Mouse (Mus musculus): ENCODE results near the gene Syt5. TPM values are rescaled to one million over a fixed set of nuclear protein-coding genes. Genes with fewer than 3 reads are reported as not detected.
"Not testable (repeated sequence)": the region's sequence is repeated elsewhere in the genome, so short reads cannot be mapped to it uniquely, and the experiment has no call there.

Gene Syt5
- polyA plus RNA-seq, 1 experiment from 2014 or later = 34.6 TPM

DNA sequence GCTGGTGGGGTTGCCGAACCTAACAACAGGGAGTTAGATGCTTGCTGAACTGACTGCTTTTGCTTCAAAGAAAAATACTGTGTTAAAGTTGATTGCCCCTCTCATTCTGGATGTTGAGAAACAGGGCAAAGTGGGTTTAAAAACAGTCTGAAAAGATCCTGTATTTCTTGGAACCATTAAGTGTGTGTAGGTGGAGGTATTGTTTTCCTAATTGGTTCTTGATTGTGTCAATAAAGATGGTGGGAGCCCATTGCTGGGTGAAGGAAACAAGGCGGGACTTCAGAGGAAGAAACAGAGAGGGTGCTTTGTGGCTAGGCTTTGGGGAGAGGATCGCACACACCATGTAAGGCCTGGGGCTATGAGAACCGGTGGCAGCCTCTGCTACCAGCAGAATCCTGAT is 10.2 kb downstream of the Syt5 start:
- no peaks in the 10 kb centered on the region for H3K9me3 ChIP-seq
- whole genome bisulfite sequencing = 53% methylated on average over 4 of the region's 4 CpGs
- no peak overlapping the region for H3K27ac ChIP-seq
- no peak for ATAC-seq (ENCODE audit: low FRiP score)
- H3K4me2 ChIP-seq = no peak overlapping the region
- H3K9ac ChIP-seq = no peak overlapping the region
- no peaks in the 10 kb centered on the region for H3K36me3 ChIP-seq (replicated peaks)
- H3K4me3 ChIP-seq (replicated peaks) = no peak overlapping the region
- no peaks in the 10 kb centered on the region; the same call in 1 of the 2 replicates for H3K27me3 ChIP-seq
- peaks cover 4% of the 10 kb centered on the region for H3K4me1 ChIP-seq

DNA sequence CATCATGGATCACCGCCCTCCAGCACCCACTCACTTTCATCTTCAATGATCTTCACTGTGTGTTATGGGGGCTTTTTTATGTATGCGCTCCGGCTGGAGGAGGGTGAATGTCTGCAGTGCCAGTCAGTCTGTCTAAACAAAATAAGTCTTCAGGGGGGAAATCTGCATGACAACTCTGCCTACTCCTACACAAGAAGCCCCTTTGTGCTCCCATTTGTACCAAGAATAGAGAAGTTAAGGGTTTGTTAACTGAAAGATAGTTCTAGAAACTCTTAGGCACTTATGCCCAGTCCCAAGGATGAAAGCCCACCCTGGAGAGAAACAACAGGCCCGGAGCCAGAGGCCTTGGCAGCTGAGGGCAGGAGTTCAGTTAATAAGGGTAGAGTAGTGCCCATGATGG is 11.0 kb downstream of the Syt5 start:
- Histone ChIP-seq H3K27ac (no peak overlapping the region), H3K9ac (no peak overlapping the region), H3K4me2 (no peak overlapping the region), H3K9me3 (no peaks in the 10 kb centered on the region), H3K27me3 (peaks cover 6% of the 10 kb centered on the region), H3K36me3 (replicated peaks) (no peaks in the 10 kb centered on the region), H3K4me3 (replicated peaks) (no peak overlapping the region), H3K4me1 (peaks cover 11% of the 10 kb centered on the region)
- 83% methylated on average over 4 of the region's 4 CpGs for WGBS
- ATAC-seq (ENCODE audit: low FRiP score) = no peak

DNA sequence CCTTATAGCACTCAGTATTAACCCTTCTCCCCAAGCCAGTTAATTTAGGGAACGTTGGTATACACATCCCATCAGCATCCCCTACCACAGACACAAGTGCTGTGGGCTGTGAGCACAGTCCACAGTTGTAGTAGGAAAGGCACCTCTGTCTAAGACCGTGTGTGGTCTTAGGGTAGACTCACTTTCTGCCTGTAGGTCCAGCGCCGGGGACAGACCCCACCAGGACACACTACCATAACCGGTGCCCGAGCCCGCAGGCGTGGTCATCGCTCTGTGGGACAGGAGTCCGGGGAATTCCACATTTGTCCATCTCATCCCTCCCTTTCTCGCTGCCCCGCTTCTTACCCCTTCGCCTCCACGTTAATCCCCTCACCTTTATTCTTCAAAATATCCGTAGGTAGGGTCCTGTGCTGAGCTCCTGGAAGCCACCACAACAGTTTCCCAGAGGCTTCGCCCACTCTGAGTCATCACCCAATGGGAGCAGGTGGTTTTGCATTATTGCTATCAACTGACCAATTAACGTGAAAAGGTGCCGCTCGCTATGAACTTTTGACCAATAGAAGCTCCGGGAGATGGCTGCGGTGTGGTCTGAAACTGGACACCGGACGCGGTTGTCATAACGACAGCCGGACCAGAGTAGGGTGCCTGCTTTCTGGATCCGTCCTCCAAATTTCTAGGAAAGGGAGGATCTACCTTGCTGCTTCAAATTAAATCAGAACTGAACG is 15.2 kb downstream of the Syt5 start, which contains the start of gene Dnaaf3:
TSS of gene Dnaaf3 (minus strand) at position 449 of the 725 bp plus-strand sequence.
- whole genome bisulfite sequencing = 3% methylated on average over 28 of the region's 28 CpGs
- ATAC-seq (ENCODE audit: low FRiP score) = peak; percentile 89
- no peak within 1 kb of the TSS for H3K27ac ChIP-seq

DNA sequence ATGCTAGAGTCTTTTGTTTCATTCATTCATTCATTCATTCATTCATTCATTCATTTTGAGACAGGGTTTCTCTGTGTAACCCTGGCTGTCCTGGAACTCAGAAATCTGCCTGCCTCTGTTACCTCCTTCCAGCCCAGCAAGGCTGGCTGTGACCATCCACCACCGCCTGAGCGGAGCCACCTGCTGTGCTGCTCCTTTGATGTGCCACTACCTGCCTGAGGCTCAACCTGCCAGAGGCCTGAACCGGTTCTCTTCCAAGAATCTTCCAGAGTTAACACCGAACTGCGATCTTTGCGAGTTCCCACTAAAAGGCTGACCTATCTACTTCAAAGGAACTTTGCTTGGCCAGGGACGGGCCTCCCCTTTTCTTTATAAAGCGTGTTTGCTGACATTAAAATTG is 17.2 kb downstream of the Syt5 start:
- WGBS = 48% methylated on average over 7 of the region's 8 CpGs
- H3K4me2 ChIP-seq; ATAC-seq (ENCODE audit: low FRiP score); H3K9me3 ChIP-seq; H3K4me3 ChIP-seq (replicated peaks); H3K9ac ChIP-seq; H3K36me3 ChIP-seq (replicated peaks); H3K27ac ChIP-seq: not testable (repeated sequence)
- peaks cover 24% of the 10 kb centered on the region for H3K4me1 ChIP-seq
- H3K27me3 ChIP-seq = peaks cover 18% of the 10 kb centered on the region

More for the DNA sequence above, 15.2 kb downstream of the Syt5 start, which contains the start of gene Dnaaf3:
- Histone ChIP-seq H3K4me2 (peak within 1 kb of the TSS; percentile 64), H3K9me3 (no peaks in the 10 kb centered on the region), H3K36me3 (replicated peaks) (no peaks in the 10 kb centered on the region), H3K4me1 (peaks cover 11% of the 10 kb centered on the region), H3K4me3 (replicated peaks) (peak within 1 kb of the TSS; percentile 39), H3K9ac (peak within 1 kb of the TSS; percentile 51), H3K27me3 (peaks cover 15% of the 10 kb centered on the region; the same call in 1 of the 2 replicates)

GRCm38 (mm10) chr7:4527302-4527689 is 20.0 kb downstream of the Syt5 start:
- peaks cover 21% of the 10 kb centered on the region for H3K4me1 ChIP-seq
- no peak for ATAC-seq (ENCODE audit: low FRiP score)
- no peaks in the 10 kb centered on the region for H3K36me3 ChIP-seq (replicated peaks)
- peak overlapping the region; percentile 44 for H3K4me2 ChIP-seq
- H3K27me3 ChIP-seq = peaks cover 18% of the 10 kb centered on the region
- no peak overlapping the region; the same call in 1 of the 2 replicates for H3K4me3 ChIP-seq (replicated peaks)
- H3K9ac ChIP-seq = no peak overlapping the region; the same call in 1 of the 2 replicates
- 46% methylated on average over 18 of the region's 18 CpGs for WGBS
- H3K27ac ChIP-seq = no peak overlapping the region
- no peaks in the 10 kb centered on the region for H3K9me3 ChIP-seq

DNA sequence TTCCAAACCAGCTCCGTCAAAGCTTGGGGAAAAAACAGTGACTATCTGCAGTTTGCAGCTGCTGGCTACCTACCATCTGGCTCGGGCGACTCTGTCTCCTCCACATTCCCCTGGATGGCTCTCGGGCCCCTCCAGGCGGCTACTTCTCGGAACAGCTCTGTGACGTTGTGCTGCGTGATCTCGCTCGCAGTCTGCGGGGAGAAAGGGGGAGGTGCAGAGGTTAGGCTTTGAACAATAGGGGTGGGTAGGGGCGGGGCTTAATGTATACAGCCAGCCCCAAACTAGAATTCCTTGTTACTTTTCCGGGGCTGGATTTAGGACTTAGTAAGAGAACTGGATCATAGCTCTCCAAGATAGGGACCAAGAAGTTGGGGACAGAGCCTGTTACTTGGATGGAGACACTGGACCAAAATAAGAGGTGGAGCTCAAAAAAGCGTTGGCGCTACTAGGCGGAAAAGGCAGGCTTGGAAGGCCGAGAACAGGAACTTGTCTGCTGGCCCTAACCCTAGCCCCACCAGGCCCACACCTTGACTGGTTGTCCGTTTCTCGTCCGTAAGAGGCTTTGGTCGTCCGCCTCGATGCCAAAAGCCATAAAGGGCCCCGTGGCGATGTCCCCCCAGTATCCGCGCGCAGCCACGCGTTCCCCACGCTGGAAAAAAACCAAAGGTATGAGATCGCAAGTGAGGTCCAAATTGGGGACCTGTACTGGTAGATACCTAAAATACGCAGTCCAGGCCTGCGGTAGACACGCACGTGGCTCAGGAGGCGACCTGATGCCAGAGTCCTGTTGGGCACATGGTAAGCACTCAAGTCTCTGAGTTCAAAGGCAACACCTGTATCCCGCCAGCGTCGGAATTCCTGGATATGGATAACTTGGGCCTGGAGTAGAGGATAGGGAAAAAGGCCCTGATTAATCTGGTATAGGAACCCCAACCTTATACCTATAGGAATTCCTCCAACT is 20.7 kb downstream of the Syt5 start:
- Histone ChIP-seq H3K9me3 (no peaks in the 10 kb centered on the region), H3K9ac (0 out of 2 replicates have a peak overlapping the region, but pooled peaks have one; percentile 22), H3K4me2 (peak overlapping the region; percentile 44), H3K4me3 (replicated peaks) (peak overlapping the region; percentile 32), H3K36me3 (replicated peaks) (no peaks in the 10 kb centered on the region), H3K27ac (peak overlapping the region; percentile 19; the same call in 1 of the 2 replicates), H3K4me1 (peaks cover 14% of the 10 kb centered on the region), H3K27me3 (peaks cover 20% of the 10 kb centered on the region)
- ATAC-seq (ENCODE audit: low FRiP score) = peak; percentile 91
- 25% methylated on average over 40 of the region's 40 CpGs for WGBS

GRCm38 (mm10) chr7:4524212-4524922 is 23.0 kb downstream of the Syt5 start, which contains the start of gene Tnni3:
Gene Tnni3, minus strand, starts transcription at chr7:4524229.
- WGBS = 66% methylated on average over 15 of the region's 15 CpGs
- H3K9ac ChIP-seq; H3K4me3 ChIP-seq (replicated peaks); H3K4me2 ChIP-seq; H3K36me3 ChIP-seq (replicated peaks); H3K9me3 ChIP-seq; H3K27ac ChIP-seq; ATAC-seq (ENCODE audit: low FRiP score): not testable (repeated sequence)
- peaks cover 21% of the 10 kb centered on the region for H3K4me1 ChIP-seq
- H3K27me3 ChIP-seq = peaks cover 34% of the 10 kb centered on the region

GRCm38 (mm10) chr7:4523205-4524130 is 23.9 kb downstream of the Syt5 start:
- no peak overlapping the region for H3K4me2 ChIP-seq
- 90% methylated on average over 33 of the region's 33 CpGs for WGBS
- no peak for ATAC-seq (ENCODE audit: low FRiP score)
- peaks cover 34% of the 10 kb centered on the region for H3K27me3 ChIP-seq
- H3K4me1 ChIP-seq = peaks cover 21% of the 10 kb centered on the region
- H3K9ac ChIP-seq = no peak overlapping the region
- no peak overlapping the region for H3K4me3 ChIP-seq (replicated peaks)
- H3K9me3 ChIP-seq = no peaks in the 10 kb centered on the region
- no peaks in the 10 kb centered on the region for H3K36me3 ChIP-seq (replicated peaks)
- H3K27ac ChIP-seq = no peak overlapping the region

DNA sequence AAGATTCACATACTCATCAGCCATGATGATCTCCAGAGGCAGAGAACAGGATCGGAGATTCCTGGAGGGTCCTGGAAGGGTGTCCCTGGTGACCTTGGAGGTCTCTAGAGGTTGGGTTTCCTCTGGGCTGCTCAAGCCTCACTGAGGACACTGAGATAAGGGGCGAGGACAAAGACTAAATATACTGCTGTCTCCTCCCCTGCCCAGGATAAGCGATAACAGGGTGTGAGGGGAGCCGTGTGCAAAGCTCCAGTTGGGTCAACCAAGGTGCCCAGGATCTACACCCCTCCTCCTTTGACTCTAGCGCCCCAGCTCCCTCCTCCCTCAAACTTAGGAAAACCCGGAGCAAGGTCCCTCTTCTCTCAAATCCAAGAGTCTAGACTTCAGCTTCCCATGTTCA is 25.0 kb downstream of the Syt5 start:
- no peak overlapping the region for H3K27ac ChIP-seq
- H3K36me3 ChIP-seq (replicated peaks) = no peaks in the 10 kb centered on the region
- WGBS = 79% methylated on average over 6 of the region's 6 CpGs
- H3K4me2 ChIP-seq = no peak overlapping the region
- no peak overlapping the region for H3K4me3 ChIP-seq (replicated peaks)
- no peak overlapping the region for H3K9ac ChIP-seq
- peaks cover 21% of the 10 kb centered on the region for H3K4me1 ChIP-seq
- no peaks in the 10 kb centered on the region for H3K9me3 ChIP-seq
- H3K27me3 ChIP-seq = peaks cover 26% of the 10 kb centered on the region
- no peak for ATAC-seq (ENCODE audit: low FRiP score)

DNA sequence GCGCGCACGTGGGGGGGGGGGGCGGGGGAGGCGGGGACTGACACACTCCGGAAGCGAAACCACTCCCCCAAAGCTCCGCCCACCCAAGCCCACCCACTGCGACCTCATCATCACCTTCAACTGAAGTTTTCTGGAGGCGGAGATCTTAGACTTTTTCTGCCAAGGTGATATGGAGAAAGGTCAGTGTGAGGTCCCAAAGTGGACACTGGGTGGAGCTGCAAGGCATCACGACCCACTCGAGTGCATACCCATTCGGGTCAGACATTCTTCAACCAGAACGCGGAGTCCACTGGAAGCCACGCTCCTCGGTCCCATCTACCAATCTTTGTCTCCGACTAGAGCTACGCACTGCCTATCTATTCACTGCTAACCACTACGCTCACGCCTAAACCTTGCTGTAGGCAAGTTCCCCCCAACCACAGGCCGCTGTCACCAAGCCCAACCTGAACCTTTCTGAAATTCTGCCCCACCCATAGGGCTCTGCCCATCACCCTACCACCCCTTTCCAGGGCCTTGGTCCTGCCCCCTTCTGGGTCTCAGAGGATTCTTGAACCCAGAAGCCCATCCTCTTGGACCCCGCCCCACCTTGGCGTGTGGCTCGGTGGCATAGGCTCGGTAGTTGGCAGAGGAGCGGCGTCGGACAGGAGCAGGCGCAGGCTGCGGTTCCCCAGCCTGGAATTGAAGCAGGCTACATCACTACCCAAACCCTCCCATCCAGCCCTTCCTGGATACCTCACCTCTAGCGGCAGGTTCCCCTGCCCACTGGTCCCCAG is 25.9 kb downstream of the Syt5 start:
- Histone ChIP-seq H3K27me3 (peaks cover 22% of the 10 kb centered on the region), H3K4me3 (replicated peaks) (peak overlapping the region; percentile 20), H3K4me2 (peak overlapping the region; percentile 50), H3K27ac (no peak overlapping the region), H3K9me3 (no peaks in the 10 kb centered on the region), H3K9ac (no peak overlapping the region), H3K4me1 (peaks cover 20% of the 10 kb centered on the region), H3K36me3 (replicated peaks) (no peaks in the 10 kb centered on the region)
- 33% methylated on average over 31 of the region's 32 CpGs for whole genome bisulfite sequencing
- ATAC-seq (ENCODE audit: low FRiP score) = no peak
